Mouse (Mus musculus): ENCODE measurements around the gene Nfix.

DNA sequence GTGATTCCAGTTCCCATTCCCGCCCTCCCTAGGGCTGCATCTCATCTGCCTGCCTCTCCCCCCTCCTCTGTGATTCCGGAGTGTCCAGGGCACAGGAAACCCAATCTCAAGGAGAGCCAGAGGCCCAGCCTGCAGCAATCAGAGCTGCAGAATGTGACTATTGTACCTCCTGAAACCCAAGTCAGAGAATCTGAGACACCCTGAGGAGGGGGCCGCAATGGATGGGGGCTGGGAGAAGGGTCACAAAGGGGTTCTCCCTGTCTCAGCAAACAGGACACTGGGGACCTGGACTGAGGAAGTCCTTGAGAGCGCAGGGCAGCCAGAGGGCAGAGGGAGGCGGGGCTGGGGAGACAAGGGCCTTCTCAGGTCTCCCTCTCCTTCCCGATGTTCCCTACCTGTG is 67.1 kb downstream of the Nfix start:
- TF ChIP-seq CHD2 (IDR thresholded peaks at IDR 0.05; ENCODE audit: low read depth, low read length): no peak
- TF ChIP-seq ZNF384 (IDR thresholded peaks at IDR 0.05; ENCODE audit: low read depth, low read length): no peak
- TF ChIP-seq ZC3H11A (IDR thresholded peaks at IDR 0.05; ENCODE audit: borderline replicate concordance, low read depth, low read length): no peak
- no peak for TF ChIP-seq HCFC1 (IDR thresholded peaks at IDR 0.05; ENCODE audit: borderline replicate concordance, insufficient read depth, low read length)

Data from ES-E14 (cell line).